Mouse (Mus musculus) T-helper 2 cell (primary cell): Measurements from ENCODE around the gene Fbxl12.

Source experiments
- in situ Hi-C: fragments of 300-600 bp; cut with MboI, MseI; formaldehyde crosslinking; loops from one replicate; pipeline ENCODE4 v1.15.1; 2025; ENCODE audit warnings: high pct_unique_total_duplicates

Fbxl12 gene

GRCm38 (mm10) chr9:20652260-20652658 lies 7.7 kb upstream of the Fbxl12 start:
- in situ Hi-C loops: loop anchor here (5.0 kb wide), 1 partner anchor 190 kb away; the partner anchor contains the start of gene Zfp26

DNA sequence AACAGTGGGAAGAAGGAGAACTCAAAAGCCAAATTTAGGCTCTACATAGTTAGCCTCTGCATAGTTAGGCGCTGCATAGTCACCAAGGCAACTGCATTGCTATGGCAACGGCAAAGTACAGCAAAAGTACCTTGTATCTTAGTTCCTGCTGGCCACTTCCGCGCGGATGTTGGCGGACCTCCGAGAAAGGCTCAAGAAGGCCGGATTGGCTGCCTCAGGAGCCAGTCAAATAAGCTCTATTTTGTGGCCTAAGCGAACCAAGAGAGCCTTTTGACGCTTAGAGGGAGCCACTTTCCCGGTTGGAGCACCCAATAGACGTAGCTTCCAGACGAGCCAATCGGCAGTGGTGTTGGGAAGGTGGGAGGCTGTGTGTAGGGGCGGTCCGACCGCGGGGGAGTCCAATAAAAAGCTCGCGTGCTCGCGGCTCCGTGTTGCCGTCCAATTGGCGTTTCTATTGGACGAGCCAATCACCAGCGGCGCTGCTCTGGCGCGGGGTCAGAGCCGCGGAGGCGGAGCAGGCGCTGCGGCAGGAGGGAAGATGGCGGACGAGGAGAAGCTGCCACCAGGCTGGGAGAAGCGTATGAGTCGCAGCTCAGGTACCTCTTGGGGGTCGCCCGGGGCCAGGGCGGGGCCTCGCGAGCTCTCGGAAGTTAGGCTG lies 7.2 kb upstream of the Fbxl12 start, which contains the start of gene Pin1:
Gene Pin1, plus strand, starts transcription at position 494 of the 658 bp plus-strand sequence.
- in situ Hi-C loops: loop anchor here (5.0 kb wide), 1 partner anchor 189 kb away; the partner anchor contains the start of gene Zfp26

GRCm38 (mm10) chr9:20645121-20645520 lies 554 bp upstream of the Fbxl12 start:
- in situ Hi-C loops: loop anchor here (25.0 kb wide), 1 partner anchor 492 kb away; the partner anchor contains the start of genes Cdc37 and Tyk2

DNA sequence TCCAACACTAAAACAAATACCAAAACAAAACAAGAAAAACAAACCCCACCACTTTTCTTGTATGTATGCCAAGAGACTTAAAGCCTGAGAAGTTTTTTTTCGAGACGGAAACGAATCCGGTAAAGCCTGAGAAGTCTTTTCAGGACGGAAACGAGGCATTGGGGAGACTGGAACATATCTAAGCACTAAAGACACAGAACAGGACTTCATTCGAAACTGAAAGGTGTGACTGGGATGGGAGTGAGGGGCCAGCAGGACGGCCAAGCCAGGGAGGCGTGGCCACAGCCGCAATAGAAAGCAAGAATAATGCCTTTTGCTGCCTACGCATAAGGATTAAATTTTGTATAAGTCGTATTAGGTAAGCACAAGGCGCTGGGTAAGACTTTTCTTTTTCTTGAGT lies 786 bp downstream of the Fbxl12 start:
- in situ Hi-C loops: loop anchor here (25.0 kb wide), 1 partner anchor 494 kb away; the partner anchor contains the start of genes Cdc37 and Tyk2

- in situ Hi-C loops: loop anchor here (25.0 kb wide), 1 partner anchor 494 kb away; the partner anchor contains the start of genes Cdc37 and Tyk2
Measured at GRCm38 (mm10) chr9:20642896-20643466, 1.6 kb downstream of the Fbxl12 start.

DNA sequence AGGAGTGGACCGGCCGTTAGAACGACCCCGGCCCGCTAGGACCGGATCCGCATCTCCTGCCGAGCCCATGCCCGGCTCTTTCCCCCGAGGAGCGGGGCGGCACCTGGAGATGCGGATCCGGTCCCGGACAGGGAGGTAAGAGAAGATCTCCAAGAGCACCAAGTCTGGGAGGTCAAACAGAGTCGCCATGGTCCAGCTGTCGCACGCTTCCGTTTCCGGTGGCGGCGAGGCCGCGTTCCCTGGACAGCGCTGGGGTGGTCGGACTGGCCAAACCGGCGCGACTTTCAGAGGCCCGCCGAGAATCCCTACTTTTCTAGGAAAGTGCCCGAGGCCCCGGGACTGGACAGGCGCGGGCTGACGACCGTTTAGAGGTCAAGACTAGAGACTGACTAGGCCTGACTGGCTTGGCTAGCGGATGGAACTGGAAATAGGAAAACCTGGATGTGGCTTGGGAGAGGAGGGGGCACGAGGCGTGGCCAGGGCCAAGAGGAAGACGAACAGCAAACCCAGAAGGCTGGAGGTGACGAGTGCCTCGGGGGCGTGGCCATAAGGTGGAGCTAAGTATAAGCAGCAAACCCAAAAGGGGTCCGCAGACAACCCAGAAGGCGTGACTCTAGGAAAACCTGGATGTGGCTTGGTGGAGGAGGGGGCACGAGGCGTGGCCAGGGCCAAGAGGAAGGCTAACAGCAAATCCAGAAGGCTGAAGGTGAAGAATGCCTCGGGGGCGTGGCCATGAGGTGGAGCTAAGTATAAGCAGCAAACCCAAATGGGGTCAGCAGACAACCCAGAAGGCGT lies 2.3 kb downstream of the Fbxl12 start, which contains the start of gene Ubl5:
Gene Ubl5, plus strand, starts transcription at position 778 of the 795 bp plus-strand sequence.
- in situ Hi-C loops: loop anchor here (25.0 kb wide), 1 partner anchor 495 kb away; the partner anchor contains the start of genes Cdc37 and Tyk2

GRCm38 (mm10) chr9:20641501-20641900 lies 3.1 kb downstream of the Fbxl12 start:
- in situ Hi-C loops: loop anchor here (25.0 kb wide), 1 partner anchor 496 kb away; the partner anchor contains the start of genes Cdc37 and Tyk2

GRCm38 (mm10) chr9:20639486-20639885 lies 5.1 kb downstream of the Fbxl12 start:
- in situ Hi-C loops: loop anchor here (25.0 kb wide), 1 partner anchor 498 kb away; the partner anchor contains the start of genes Cdc37 and Tyk2

DNA sequence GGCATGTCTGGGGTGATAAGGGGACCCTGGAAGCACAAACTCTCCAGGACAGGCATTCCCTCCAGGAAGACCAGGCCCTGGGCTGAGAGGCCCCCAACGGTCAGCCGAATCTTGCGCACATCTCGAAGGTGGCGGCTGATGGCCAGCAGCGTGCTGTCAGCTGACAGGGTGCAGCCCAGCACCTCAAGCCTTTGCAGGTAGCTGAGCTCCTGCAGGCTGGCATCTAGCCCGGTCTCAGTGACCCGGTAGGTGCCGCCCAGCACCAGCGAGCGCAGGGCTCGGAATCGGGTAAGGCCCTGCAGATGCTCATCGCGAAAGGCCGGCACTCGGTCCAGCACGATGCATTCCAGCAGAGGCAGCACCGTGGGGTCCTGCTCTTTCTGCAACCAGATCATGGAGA lies 6.0 kb downstream of the Fbxl12 start:
- in situ Hi-C loops: loop anchor here (25.0 kb wide), 1 partner anchor 499 kb away; the partner anchor contains the start of genes Cdc37 and Tyk2

DNA sequence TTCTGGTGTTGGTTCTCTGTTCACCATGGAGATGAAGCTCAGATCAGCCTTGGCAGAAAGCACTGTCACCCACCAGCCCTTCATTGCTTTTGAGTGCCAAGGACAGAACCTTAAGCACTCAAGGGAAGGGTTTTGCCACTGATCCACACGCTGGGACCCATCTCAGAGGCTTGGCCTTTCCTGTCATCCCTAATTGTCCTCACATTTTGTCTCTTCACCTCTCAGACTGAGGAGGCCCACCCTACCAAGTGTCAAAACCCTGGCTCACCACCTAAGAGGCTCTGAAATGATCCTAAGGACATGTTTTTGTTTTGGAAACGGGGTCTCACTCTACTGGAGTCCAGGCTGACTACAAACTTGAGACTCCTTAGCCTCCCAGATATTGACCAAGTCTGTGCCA lies 7.8 kb downstream of the Fbxl12 start:
- in situ Hi-C loops: loop anchor here (25.0 kb wide), 1 partner anchor 501 kb away; the partner anchor contains the start of genes Cdc37 and Tyk2

GRCm38 (mm10) chr9:20636256-20636655 lies 8.3 kb downstream of the Fbxl12 start:
- in situ Hi-C loops: loop anchor here (25.0 kb wide), 1 partner anchor 501 kb away; the partner anchor contains the start of genes Cdc37 and Tyk2

- in situ Hi-C loops: loop anchor here (25.0 kb wide), 1 partner anchor 502 kb away; the partner anchor contains the start of genes Cdc37 and Tyk2
Measured at GRCm38 (mm10) chr9:20635676-20636075, 8.9 kb downstream of the Fbxl12 start.

- in situ Hi-C loops: loop anchor here (25.0 kb wide), 1 partner anchor 506 kb away; the partner anchor contains the start of genes Cdc37 and Tyk2
Measured at GRCm38 (mm10) chr9:20631332-20631731, 13.2 kb downstream of the Fbxl12 start.

DNA sequence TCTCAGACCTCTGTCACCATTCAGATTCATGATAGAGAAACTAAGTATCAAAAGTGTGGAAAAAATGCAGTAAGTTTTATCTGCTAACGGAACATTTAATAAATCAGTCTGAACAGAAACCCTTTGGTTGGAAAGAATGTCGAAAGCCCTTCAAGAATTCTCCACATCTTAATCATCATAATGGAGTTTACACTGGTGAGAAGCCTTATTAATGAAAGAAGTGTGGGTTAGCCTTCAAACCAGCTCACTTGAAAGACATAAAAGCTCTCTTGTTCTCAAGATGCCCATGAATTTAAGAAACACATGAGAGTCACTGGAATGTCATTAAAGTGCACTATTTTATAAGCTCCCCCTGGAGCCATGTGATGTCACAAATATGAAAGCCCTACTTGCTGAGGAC lies 27.9 kb downstream of the Fbxl12 start:
- in situ Hi-C loops: no loop called here

GRCm38 (mm10) chr9:20611976-20612375 lies 32.6 kb downstream of the Fbxl12 start:
- in situ Hi-C loops: no loop called here

- in situ Hi-C loops: no loop called here
Measured at GRCm38 (mm10) chr9:20609831-20610464, 34.6 kb downstream of the Fbxl12 start.

- in situ Hi-C loops: no loop called here
Measured at GRCm38 (mm10) chr9:20607100-20607974, 37.2 kb downstream of the Fbxl12 start.

- in situ Hi-C loops: no loop called here
Measured at GRCm38 (mm10) chr9:20606269-20606668, 38.3 kb downstream of the Fbxl12 start.

DNA sequence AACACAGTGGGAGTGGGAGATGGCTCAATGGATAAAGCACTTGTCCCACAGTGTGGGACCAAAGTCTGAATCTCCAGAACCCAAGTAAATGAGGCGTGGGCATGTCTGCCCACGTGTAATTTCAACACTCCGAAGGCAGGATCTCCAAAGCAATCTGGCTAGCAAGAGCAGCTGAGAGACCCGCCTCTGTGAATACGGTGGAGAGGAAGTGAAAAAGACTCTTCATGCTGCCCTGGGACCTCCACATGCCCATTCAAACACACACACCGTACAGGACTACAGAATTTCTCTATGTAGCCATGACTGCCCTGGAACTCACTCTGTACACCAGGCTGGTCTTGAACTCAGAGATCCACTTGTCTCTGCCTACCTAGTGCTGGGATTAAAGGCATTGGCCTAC lies 43.3 kb downstream of the Fbxl12 start:
- in situ Hi-C loops: no loop called here

DNA sequence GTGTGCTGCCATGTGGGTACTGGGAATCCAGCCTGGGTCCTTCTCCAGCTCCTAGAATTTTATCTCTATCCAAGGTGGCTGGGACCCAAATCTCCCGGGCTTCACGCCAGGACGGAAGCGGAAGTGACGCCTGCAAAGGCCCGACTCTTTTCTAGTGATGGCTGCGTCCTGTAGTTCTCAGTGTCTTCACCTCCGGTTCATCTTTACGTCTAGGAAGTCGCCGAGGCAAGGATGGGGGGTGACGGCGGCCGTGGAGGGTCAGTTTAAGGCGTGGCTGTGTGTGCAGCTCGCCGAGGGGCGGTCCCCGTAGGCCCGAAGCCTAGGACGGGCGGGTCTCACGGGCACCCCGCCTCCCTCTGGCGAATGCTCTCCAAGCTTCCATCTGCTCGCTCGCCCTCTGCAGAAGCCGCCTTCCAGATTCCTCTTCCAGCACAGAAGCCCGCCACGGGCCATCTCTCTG lies 63.4 kb downstream of the Fbxl12 start, which contains the start of gene Zfp846:
Gene Zfp846, plus strand, starts transcription at position 117 of the 460 bp plus-strand sequence.
- in situ Hi-C loops: no loop called here
